Mouse (Mus musculus) T-helper 1 cell (primary cell): ENCODE data around the gene Tmem30b.
"Not testable (repeated sequence)": the region's sequence is repeated elsewhere in the genome, so short reads cannot be mapped to it uniquely, and the experiment has no call there.

Experiments used
- in situ Hi-C: fragments of 300-600 bp; cut with MboI, MseI; formaldehyde crosslinking; loops from one replicate; pipeline ENCODE4 v1.15.1; 2025; ENCODE audit warnings: high pct_unique_total_duplicates

Gene Tmem30b

DNA sequence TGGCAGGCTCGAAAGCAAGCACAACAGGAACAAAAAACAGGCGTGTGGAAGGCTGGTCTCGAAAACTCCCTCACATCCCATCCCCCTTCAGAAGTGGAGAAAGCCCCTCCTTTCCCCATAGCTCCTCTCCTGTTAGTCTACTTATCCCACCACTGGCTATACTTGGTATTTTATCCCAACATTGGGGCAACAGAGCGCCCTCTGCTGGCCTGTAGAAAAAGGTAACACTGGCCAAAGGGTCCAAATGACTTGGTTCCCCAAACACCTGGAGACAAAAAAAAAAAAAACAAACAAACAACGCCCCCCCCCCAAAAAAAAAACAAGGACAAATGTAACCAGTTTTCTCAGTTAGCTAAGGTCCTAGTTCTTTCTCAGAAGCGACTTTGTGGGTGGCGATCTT is 13.9 kb upstream of the Tmem30b start:
- in situ Hi-C loops, result loop anchor here (25.0 kb wide), 1 partner anchor 377 kb away; the partner anchor contains the start of gene Gm49321

DNA sequence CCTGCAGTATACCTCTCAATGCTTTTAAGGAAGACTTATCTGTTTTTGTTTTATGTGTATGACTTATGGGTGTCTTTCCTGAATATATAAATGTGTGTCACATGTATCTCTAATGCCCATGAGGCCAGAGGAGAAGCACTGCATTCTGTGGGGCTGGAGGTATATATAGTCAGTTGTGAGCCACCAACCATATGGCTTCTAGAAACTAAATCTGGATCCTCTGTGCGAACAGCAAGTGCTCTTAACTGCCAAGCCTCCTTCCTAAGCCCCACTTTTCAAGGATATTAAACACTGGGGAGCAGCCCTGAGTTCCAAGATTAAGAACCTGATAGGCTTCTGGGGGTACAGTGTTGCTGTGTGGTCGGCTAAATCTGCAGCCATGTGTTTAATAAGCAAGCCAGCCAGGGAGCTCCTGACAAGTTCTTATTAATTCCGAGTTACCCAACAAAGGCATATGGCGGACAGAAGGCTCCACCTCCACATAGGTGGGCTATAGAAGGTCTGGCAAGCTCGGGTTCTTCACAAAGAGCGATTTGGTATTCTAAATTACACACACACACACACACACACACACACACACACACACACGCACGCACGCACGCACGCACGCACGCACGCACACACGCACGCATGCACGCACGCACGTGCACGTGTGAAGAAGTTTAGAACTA is 12.5 kb upstream of the Tmem30b start:
- in situ Hi-C loops, result loop anchor here (25.0 kb wide), 1 partner anchor 379 kb away; the partner anchor contains the start of gene Gm49321

DNA sequence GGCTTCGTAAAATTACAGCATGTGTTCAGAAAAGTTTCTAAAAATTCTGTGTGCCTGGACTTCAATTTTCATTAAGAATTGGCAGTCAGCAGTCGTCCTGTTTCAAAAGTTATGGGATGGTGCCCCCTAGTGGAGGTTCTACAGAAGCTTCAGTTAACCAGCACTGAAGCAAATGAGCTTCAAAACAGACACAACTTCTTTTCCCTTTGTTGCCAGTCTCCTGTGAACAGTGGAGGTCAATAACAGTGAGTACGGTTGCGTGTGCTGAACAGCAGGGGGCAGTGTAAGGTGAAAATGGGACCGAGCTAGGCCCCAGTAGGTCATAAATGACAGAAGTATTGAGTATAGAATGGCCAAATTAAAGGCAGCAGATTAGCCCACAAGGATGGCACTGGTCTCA is 8.0 kb upstream of the Tmem30b start:
- in situ Hi-C loops, result loop anchor here (25.0 kb wide), 1 partner anchor 383 kb away; the partner anchor contains the start of gene Gm49321

DNA sequence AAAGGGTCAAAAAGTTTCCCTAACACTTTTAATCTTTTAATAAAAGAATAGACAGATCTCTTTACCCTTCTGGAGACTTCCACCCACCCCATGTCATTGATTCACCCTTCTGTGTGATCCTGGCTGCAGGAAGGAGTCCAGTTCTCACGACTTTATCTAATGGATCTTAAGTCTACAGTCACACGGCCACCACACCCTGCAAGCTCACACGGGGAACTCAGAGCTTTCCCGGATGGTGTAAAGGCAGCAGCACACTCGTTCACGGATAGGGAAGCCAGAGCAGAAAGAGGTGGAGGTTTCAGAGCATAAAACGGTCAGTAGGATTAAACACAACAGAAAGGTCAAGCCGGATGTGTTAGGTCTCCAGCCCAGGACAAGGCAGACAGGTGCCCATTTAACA is 2.1 kb upstream of the Tmem30b start:
- in situ Hi-C loops, result loop anchor here (10.0 kb wide), 1 partner anchor 1713 kb away; the partner anchor contains the start of gene Daam1

GRCm38 (mm10) chr12:73547646-73548045 is 1.5 kb upstream of the Tmem30b start:
- in situ Hi-C loops, result loop anchor here (10.0 kb wide), 1 partner anchor 1713 kb away; the partner anchor contains the start of gene Daam1

DNA sequence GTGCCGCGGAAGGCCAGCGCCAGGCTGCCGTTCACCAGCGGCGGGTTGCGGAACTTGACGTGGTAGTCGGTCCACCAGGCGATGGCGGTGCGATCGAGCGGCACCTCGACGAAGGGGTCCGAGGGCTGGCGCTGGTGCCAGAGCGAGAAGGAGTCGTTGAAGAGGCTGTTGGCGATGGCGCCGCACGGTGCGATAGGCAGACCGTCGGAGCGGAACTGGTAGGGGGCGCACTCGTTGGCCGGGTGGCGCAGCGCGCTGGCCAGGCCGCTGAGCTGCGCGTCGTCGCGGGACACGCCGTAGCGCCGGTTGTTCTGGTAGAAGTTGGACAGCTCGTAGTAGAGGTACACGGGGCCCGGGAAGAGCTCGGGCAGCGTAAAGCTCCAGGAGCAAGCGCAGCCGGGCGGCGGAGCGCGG is 513 bp downstream of the Tmem30b start:
- in situ Hi-C loops, result loop anchor here (10.0 kb wide), 1 partner anchor 1711 kb away; the partner anchor contains the start of gene Daam1

DNA sequence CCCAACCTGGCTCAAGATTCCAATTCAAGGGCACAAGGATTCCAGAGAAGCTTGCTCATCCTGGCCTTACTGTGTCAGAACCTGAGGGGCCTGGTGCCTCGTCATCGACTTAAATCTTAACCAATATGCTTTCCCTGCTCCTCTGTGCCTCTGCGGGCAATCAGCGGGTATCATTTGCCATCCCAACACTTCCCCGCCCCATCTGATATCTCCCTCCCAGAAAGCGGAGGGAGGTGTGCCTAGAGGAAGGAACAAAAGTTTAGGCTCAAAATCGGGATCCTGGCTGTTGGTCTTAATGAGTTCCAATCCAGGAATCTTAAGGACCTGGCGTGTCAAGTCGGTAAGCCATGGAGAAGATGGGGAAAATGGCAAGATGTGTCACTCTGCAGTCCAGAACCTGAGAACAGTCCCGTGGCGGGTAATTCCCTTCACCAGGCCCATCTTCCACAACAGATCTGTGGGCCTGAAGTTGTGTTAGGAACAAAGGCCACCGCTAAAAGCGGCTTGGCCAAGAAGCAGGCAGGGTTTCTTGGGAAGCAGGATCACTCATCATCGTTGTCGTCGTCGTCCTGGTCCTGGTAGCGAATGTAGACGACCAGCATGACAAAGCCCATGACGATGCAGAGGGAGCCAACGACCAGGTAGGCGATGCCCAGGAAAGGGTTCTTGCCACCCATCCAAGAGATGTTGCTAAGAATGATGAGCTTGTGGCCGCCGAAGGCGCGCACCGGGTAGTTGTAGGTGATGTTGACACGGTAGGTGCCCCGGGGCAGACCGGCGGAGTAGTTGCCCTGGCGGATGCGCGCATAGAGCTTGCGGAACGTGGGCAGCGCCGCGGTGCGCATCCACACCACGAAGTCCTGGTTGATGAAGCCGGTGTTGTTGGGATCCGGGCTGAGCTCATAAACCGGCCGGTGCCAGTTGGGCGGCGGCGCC is 1.2 kb downstream of the Tmem30b start:
- in situ Hi-C loops, result loop anchor here (10.0 kb wide), 1 partner anchor 1710 kb away; the partner anchor contains the start of gene Daam1

DNA sequence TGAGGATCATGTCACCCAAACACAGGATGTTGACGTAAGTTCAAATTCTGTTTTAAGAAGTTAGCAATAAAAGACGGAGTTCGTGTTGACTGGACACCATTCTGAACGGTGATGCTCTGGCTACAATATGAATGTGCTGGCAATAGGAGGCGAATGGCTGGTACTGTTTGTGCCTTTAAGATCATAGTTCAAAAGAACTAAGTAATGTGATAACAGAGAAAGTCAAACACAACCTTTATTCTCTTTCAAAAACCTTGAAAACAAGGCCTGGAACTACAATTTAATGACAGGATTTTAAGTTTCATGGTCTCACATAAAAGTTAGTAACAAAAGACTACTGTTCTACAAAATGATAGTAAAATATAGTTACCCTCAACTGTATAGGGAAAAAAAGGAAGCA is 3.0 kb downstream of the Tmem30b start:
- in situ Hi-C loops, result loop anchor here (10.0 kb wide), 1 partner anchor 1708 kb away; the partner anchor contains the start of gene Daam1

GRCm38 (mm10) chr12:73540402-73540801 is 5.8 kb downstream of the Tmem30b start:
- in situ Hi-C loops, result loop anchor here (10.0 kb wide), 1 partner anchor 1706 kb away; the partner anchor contains the start of gene Daam1

DNA sequence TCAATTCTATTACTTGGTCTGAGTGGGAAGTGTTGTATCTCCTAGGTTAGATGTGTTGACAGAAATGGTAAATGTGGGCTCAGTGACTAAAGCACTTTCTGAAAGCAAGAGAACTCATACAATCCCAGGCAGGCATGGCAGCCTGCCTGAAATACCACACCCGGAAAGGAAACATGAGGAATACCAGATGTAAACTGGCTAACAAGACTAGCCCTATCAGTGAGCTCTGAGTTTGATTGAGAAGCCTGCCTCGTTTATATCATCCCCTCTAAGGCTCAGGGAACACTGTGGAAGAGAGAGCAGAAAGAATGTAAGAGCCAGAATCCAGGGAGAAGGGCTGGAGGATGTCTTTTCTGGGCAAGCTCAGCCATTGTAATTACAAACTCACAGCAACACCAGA is 7.0 kb downstream of the Tmem30b start:
- in situ Hi-C loops, result no loop called here

- in situ Hi-C loops, result not testable (repeated sequence)
Observed at GRCm38 (mm10) chr12:73538139-73538508, 8.1 kb downstream of the Tmem30b start.

DNA sequence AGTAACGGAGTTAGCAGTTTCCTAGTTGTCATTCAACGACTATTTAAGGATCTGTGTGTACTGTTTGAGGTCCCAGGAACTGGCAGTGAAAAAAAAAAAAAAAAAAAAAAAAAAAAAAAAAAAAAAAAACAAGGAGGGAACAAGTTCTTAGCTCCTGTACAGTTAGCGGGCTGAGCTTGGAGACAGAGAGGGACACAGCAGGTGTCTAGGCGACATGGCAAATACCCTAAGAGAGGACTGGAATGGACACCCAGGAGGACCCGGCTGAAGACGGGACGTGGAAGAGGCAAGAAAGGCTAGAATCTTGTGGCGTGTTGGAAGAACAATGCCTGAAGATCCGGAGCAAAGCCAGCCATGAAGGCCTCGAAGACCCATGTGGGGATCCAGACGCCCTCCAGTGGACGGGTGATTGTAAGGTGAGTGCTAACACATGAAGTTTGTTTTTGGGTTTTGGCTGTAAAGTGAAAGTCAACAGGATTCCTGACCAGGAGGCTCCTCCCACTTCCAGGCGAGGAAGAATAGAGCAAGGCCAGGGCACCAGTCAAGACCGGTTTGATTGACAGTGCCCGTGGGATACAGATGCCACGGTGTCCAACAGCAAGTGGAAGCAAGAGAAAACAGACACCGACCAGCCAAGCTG is 8.6 kb downstream of the Tmem30b start:
- in situ Hi-C loops, result no loop called here

GRCm38 (mm10) chr12:73534591-73534990 is 11.6 kb downstream of the Tmem30b start:
- in situ Hi-C loops, result no loop called here

- in situ Hi-C loops, result no loop called here
Observed at GRCm38 (mm10) chr12:73531889-73532479, 14.2 kb downstream of the Tmem30b start.

DNA sequence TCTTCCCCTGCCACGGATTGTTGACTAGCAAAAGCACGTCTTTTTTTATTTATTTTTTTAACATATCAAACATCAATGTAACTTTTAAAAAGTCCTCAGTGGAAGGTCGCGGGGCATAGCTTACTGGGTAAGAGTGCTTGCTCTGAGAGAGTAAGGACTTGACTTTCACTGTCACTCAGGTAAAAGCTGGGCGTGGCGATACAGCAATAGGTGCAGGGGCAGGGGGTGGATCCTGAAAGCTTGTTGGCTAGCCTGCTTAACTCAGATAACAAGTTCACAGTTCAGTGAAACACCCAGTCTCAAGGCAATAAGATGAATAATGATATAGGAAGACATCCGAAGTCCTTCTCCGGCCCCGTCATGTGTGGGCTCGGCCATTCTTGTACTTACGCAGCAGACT is 16.6 kb downstream of the Tmem30b start:
- in situ Hi-C loops, result no loop called here

DNA sequence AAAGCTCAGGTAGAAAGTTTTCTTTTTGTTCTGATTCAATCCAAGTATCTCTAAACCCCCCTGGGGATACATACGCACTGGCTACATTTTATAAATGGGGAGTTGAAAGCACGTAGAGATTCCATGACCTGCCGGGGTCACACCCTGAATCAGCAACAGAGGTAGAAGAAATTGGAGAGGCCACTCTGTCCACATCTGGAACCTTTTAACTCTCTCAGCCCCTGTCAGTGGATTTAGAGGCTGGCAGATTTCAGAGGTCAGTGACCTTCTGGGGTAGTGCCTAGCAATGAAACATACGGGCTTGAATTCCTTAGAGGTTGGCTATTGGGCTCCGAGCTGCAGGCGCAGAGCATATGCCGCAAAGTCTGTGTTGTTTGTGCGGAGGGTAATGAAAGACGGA is 17.1 kb downstream of the Tmem30b start:
- in situ Hi-C loops, result no loop called here

GRCm38 (mm10) chr12:73528142-73528541 is 18.1 kb downstream of the Tmem30b start:
- in situ Hi-C loops, result not testable (repeated sequence)

DNA sequence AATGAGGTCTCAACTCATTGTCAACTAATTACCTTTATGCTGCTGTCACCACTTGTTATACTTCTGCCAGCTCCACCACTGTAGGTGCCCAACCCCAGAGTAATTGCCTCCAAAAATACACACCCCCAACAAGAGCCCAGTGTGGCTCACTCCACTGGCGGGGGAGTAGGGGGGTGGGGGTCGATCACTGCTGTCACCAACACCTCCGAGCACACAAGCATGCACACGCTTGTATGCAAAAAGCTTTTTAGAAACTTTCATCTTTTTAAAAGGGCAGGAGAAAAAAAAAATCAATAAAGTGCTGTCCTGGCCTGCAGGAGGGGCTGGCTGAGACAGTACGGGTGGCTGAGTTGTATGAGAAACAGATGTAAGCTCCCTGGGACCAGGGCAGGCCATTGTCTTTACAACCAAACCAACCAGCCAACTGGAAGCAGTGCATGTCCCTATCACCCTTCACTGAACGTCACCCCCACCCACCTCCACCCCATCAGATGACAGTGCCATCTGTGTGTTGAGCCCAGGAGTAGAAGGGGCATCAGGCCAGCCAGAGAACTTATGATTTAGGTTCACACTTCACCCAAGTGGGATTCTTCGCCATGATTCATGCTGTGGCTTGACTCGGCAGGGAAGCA is 20.8 kb downstream of the Tmem30b start:
- in situ Hi-C loops, result no loop called here

DNA sequence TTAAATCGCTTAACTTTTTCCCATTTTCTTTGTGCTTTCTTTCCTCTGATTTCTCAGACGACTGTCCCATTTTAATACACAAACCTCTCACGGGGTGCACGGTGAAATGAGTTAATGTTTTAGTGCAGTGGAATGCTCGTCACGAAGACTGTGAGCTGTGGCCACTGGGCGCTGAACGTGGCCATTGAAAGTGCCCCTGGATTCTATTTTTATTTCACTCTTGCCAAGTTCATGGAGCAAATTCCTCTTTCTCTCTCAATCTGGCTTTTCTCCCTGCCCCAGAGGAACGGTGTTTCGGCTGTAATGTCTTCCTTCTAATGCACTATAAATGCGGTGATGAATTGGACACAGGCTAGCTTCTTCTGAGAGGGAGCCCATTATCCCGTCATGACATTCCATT is 23.1 kb downstream of the Tmem30b start:
- in situ Hi-C loops, result no loop called here

DNA sequence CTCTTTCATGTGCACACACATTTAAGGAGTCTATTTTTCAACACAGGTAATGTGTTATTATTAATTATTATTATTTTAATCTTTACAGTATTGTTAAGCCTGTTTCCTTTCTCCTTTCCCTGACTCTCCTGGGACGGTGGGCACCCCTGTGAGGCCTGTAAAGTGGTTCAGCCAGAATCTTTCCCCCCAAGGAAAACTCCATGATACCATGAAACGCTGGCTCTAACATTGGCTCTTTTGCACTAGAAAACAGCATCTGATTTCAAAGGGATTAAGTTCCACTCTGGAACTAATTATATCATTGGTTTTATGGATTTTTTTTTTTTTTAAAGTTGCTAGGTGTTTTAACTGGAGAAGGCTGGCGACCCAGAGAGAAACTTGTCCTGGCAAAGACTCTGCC is 24.2 kb downstream of the Tmem30b start:
- in situ Hi-C loops, result no loop called here
